Mouse (Mus musculus): ENCODE measurements around the gene Ccdc51. TPM values are rescaled to one million over a fixed set of nuclear protein-coding genes. Genes with fewer than 3 reads are reported as not detected.

Ccdc51 gene
- polyA plus RNA-seq, 1 experiment from 2014 or later = 11.9 TPM

DNA sequence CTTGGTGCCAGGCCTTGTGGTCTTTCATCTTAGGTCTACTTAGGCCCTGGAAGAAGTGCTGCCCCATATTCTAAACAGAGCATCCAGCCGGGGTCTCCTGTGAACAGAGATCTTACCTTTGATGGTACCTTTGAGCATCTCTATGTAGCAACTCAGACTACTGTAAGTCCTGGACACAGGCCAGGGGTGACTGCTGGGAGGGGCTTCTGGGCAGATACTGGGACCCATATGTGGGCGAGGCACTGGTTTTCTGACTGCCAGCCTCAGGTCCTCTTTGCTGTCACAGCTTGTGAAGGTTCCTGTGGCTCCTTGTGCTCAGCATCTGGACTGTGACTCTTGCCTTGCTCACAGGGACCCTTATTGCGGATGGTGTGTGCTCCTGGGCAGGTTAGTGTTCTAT, 20.2 kb downstream of the Ccdc51 start:
- Histone ChIP-seq H3K27ac (no peak overlapping the region), H3K27me3 (no peaks in the 10 kb centered on the region), H3K4me3 (no peak overlapping the region), H3K4me1 (peaks cover 27% of the 10 kb centered on the region), H3K9me3 (replicated peaks) (no peaks in the 10 kb centered on the region), H3K36me3 (peaks cover 83% of the 10 kb centered on the region), H3K9ac (no peak overlapping the region), H3K4me2 (replicated peaks) (no peak overlapping the region)
- WGBS = 95% methylated on average over 3 of the region's 3 CpGs
- ATAC-seq (ENCODE audit: low FRiP score) = no peak

DNA sequence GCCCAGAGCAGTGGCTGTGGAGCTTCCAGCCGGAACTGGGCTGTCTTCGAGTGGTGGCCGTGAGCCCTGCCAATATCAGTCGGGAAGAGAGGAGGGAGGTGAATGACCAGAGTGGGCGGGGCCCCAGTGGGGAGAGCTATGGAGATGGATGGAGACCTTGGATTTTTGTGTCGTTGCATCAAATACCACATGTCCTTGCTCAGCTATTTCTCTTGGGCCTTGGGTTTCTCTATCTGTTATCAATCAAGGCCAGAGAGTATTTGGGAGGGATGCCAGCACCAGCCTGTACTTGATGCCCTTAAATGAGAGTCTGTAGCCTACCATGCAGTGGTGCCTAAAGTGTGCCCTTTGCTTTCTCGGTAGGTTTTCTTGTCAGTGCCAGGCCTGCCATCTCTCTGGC, 21.0 kb downstream of the Ccdc51 start:
- Histone ChIP-seq H3K36me3 (peaks cover 90% of the 10 kb centered on the region), H3K27ac (no peak overlapping the region), H3K4me2 (replicated peaks) (no peak overlapping the region), H3K9me3 (replicated peaks) (no peaks in the 10 kb centered on the region), H3K9ac (no peak overlapping the region), H3K27me3 (no peaks in the 10 kb centered on the region), H3K4me1 (peaks cover 19% of the 10 kb centered on the region), H3K4me3 (no peak overlapping the region)
- WGBS = 86% methylated on average over 7 of the region's 7 CpGs
- ATAC-seq (ENCODE audit: low FRiP score) = no peak

GRCm38 (mm10) chr9:109104083-109104482, 21.8 kb downstream of the Ccdc51 start:
- H3K4me1 ChIP-seq = peaks cover 11% of the 10 kb centered on the region
- no peak overlapping the region for H3K9ac ChIP-seq

DNA sequence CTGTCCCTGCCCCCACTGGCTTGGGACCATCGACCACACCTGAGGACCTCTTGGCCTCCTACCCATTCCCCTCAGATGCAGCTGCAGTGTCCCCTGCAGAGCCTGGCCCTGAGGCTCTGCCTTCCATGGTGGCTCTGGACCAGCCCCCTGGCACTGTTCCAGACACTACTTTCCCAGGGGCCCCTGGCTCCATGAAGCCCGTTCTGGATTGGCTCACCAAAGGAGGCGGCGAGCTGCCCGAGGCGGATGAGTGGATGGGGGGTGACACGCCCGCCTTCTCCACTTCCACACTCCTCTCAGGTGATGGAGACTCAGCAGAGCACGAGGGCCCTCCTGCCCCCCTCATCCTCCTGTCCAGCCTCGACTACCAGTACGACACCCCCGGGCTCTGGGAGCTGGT, 22.7 kb downstream of the Ccdc51 start:
- 84% methylated on average over 12 of the region's 12 CpGs for WGBS
- Histone ChIP-seq H3K4me1 (peaks cover 4% of the 10 kb centered on the region; the same call in 1 of the 2 replicates), H3K4me2 (replicated peaks) (no peak overlapping the region), H3K27me3 (no peaks in the 10 kb centered on the region), H3K9ac (no peak overlapping the region), H3K27ac (no peak overlapping the region), H3K36me3 (peaks cover 96% of the 10 kb centered on the region), H3K4me3 (no peak overlapping the region), H3K9me3 (replicated peaks) (no peaks in the 10 kb centered on the region)
- ATAC-seq (ENCODE audit: low FRiP score) = no peak

More at GRCm38 (mm10) chr9:109104083-109104482, 21.8 kb downstream of the Ccdc51 start:
- H3K27ac ChIP-seq = no peak overlapping the region
- no peak overlapping the region for H3K4me3 ChIP-seq
- no peaks in the 10 kb centered on the region for H3K9me3 ChIP-seq (replicated peaks)
- WGBS = 86% methylated on average over 9 of the region's 9 CpGs
- no peak for ATAC-seq (ENCODE audit: low FRiP score)
- no peaks in the 10 kb centered on the region for H3K27me3 ChIP-seq
- peaks cover 96% of the 10 kb centered on the region for H3K36me3 ChIP-seq
- no peak overlapping the region for H3K4me2 ChIP-seq (replicated peaks)

- ATAC-seq (ENCODE audit: low FRiP score) = no peak
- no peak overlapping the region for H3K4me3 ChIP-seq
- H3K4me2 ChIP-seq (replicated peaks) = no peak overlapping the region
- no peaks in the 10 kb centered on the region for H3K9me3 ChIP-seq (replicated peaks)
- H3K4me1 ChIP-seq = no peaks in the 10 kb centered on the region
- peaks cover 96% of the 10 kb centered on the region for H3K36me3 ChIP-seq
- H3K27ac ChIP-seq = no peak overlapping the region
- H3K27me3 ChIP-seq = no peaks in the 10 kb centered on the region
- 97% methylated on average over 12 of the region's 12 CpGs for WGBS
- H3K9ac ChIP-seq = no peak overlapping the region
Measured at GRCm38 (mm10) chr9:109105648-109106047, 23.4 kb downstream of the Ccdc51 start.

DNA sequence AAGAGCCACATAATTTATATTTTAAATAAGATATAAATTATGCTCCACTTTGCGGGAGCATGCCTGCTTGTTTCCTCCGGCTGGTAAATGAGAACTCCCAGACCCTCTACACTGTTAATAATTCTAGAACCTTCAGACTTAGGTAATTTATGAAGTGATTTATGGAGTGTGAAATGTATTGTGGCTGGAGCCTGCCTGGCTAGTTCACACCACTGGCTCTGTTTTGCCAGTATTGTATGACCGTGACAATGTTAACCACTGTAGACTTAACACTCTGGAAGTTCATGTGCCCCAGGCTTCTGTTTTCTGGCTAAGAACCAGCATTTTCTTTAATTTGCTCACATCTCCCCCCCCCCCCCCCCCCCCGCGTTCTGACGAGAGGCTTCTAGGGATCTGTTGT, 25.0 kb downstream of the Ccdc51 start:
- no peak for ATAC-seq (ENCODE audit: low FRiP score)
- Histone ChIP-seq H3K4me3 (no peak overlapping the region), H3K9ac (no peak overlapping the region), H3K9me3 (replicated peaks) (no peaks in the 10 kb centered on the region), H3K27ac (no peak overlapping the region), H3K4me1 (no peaks in the 10 kb centered on the region), H3K4me2 (replicated peaks) (no peak overlapping the region), H3K27me3 (no peaks in the 10 kb centered on the region), H3K36me3 (peaks cover 97% of the 10 kb centered on the region)
- WGBS = 78% methylated on average over 5 of the region's 6 CpGs

DNA sequence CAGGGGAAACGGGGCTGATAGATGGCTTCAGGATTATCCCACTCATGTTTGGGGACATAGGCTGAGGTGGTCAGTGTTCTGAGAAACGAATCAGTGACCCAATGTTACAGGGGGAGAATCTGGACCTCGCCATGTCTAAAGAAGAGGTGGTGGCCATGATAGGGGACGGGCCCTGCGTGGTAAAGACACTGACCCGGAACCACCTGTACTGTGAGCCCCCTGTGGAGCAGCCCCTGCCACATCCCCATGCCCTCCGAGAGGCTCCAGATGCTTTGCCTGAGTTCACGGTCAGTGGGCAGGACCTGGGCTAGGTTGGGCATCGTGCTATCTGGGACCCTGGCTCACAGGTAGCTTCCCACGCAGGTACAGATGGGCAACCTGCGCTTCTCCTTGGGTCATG, 27.9 kb downstream of the Ccdc51 start:
- Histone ChIP-seq H3K9ac (no peak overlapping the region), H3K27ac (no peak overlapping the region), H3K4me3 (no peak overlapping the region), H3K27me3 (no peaks in the 10 kb centered on the region), H3K9me3 (replicated peaks) (no peaks in the 10 kb centered on the region), H3K4me1 (no peaks in the 10 kb centered on the region), H3K4me2 (replicated peaks) (no peak overlapping the region), H3K36me3 (peaks cover 100% of the 10 kb centered on the region)
- no peak for ATAC-seq (ENCODE audit: low FRiP score)
- 91% methylated on average over 11 of the region's 11 CpGs for WGBS

DNA sequence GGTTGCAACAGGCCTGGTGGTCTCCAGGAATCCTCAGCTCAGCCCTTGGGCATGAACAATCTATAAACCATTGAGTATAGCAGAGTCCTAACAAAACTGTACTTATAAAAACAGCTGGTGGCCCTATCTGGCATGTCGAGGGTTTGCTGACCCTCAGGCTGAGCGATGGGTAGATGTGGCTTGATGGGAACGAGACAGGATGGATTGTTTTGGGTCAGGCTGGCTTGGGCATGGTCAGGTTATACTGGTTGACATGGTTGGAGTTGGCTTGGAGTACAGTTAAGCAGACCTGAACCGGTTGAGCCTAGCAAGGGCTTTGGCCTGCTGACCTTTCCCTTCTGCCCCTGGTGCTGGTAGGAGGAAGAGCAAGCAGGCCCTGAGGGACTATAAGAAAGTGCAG, 28.8 kb downstream of the Ccdc51 start:
- peaks cover 100% of the 10 kb centered on the region for H3K36me3 ChIP-seq
- no peak for ATAC-seq (ENCODE audit: low FRiP score)
- H3K9ac ChIP-seq = no peak overlapping the region
- no peak overlapping the region for H3K4me2 ChIP-seq (replicated peaks)
- H3K27me3 ChIP-seq = no peaks in the 10 kb centered on the region
- no peaks in the 10 kb centered on the region for H3K9me3 ChIP-seq (replicated peaks)
- whole genome bisulfite sequencing = 91% methylated on average over 4 of the region's 4 CpGs
- H3K4me3 ChIP-seq = no peak overlapping the region
- H3K27ac ChIP-seq = no peak overlapping the region
- H3K4me1 ChIP-seq = no peaks in the 10 kb centered on the region

- WGBS = 90% methylated on average over 9 of the region's 9 CpGs
- no peak overlapping the region for H3K27ac ChIP-seq
- H3K4me3 ChIP-seq = no peak overlapping the region
- no peak for ATAC-seq (ENCODE audit: low FRiP score)
- no peak overlapping the region for H3K9ac ChIP-seq
- H3K9me3 ChIP-seq (replicated peaks) = no peaks in the 10 kb centered on the region
- H3K4me2 ChIP-seq (replicated peaks) = no peak overlapping the region
- H3K36me3 ChIP-seq = peaks cover 100% of the 10 kb centered on the region
- H3K4me1 ChIP-seq = no peaks in the 10 kb centered on the region
- H3K27me3 ChIP-seq = no peaks in the 10 kb centered on the region
Measured at GRCm38 (mm10) chr9:109111591-109111990, 29.3 kb downstream of the Ccdc51 start.

GRCm38 (mm10) chr9:109113331-109113730, 31.0 kb downstream of the Ccdc51 start:
- H3K36me3 ChIP-seq = peaks cover 100% of the 10 kb centered on the region
- WGBS = 91% methylated on average over 8 of the region's 8 CpGs
- H3K27me3 ChIP-seq = no peaks in the 10 kb centered on the region

GRCm38 (mm10) chr9:109114276-109114675, 32.0 kb downstream of the Ccdc51 start:
- H3K27ac ChIP-seq = no peak overlapping the region
- 90% methylated on average over 11 of the region's 11 CpGs for WGBS
- H3K4me3 ChIP-seq = no peak overlapping the region
- no peaks in the 10 kb centered on the region for H3K4me1 ChIP-seq
- ATAC-seq (ENCODE audit: low FRiP score) = no peak
- H3K4me2 ChIP-seq (replicated peaks) = no peak overlapping the region
- H3K27me3 ChIP-seq = no peaks in the 10 kb centered on the region
- H3K9me3 ChIP-seq (replicated peaks) = no peaks in the 10 kb centered on the region
- H3K9ac ChIP-seq = no peak overlapping the region
- peaks cover 100% of the 10 kb centered on the region for H3K36me3 ChIP-seq

More at GRCm38 (mm10) chr9:109113331-109113730, 31.0 kb downstream of the Ccdc51 start:
- Histone ChIP-seq H3K27ac (no peak overlapping the region), H3K9me3 (replicated peaks) (no peaks in the 10 kb centered on the region), H3K4me1 (no peaks in the 10 kb centered on the region), H3K4me3 (no peak overlapping the region), H3K9ac (no peak overlapping the region), H3K4me2 (replicated peaks) (no peak overlapping the region)
- no peak for ATAC-seq (ENCODE audit: low FRiP score)

DNA sequence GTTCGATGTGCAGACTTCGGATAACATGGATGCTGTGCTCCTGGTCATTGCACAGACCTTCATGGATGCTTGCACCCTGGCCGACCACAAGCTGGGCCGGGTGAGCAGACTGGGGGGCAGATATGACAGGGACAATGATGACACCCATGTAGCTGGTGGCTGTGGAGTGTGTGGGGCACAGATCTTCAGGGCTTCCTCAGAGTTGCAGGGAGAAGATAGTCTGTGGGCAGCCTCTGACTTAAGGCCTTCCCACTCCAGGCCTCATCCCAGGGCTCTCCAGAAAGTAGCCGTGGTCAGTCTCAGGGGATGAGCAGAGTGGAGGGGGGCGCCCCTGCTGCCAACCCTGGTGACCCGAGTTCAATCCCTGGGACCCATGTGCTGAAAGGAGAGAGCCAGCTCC, 32.6 kb downstream of the Ccdc51 start:
- no peak for ATAC-seq (ENCODE audit: low FRiP score)

GRCm38 (mm10) chr9:109116205-109116604, 33.9 kb downstream of the Ccdc51 start:
- Histone ChIP-seq H3K9me3 (replicated peaks) (no peaks in the 10 kb centered on the region), H3K4me3 (no peak overlapping the region), H3K36me3 (peaks cover 95% of the 10 kb centered on the region), H3K27ac (no peak overlapping the region), H3K27me3 (no peaks in the 10 kb centered on the region), H3K4me2 (replicated peaks) (no peak overlapping the region), H3K9ac (no peak overlapping the region), H3K4me1 (no peaks in the 10 kb centered on the region)
- ATAC-seq (ENCODE audit: low FRiP score) = no peak
- 94% methylated on average over 10 of the region's 10 CpGs for WGBS

More for the DNA sequence above, 32.6 kb downstream of the Ccdc51 start:
- H3K4me2 ChIP-seq (replicated peaks) = no peak overlapping the region
- no peaks in the 10 kb centered on the region for H3K4me1 ChIP-seq
- no peak overlapping the region for H3K27ac ChIP-seq
- H3K36me3 ChIP-seq = peaks cover 100% of the 10 kb centered on the region
- H3K9ac ChIP-seq = no peak overlapping the region
- no peaks in the 10 kb centered on the region for H3K9me3 ChIP-seq (replicated peaks)
- WGBS = 88% methylated on average over 7 of the region's 7 CpGs
- H3K4me3 ChIP-seq = no peak overlapping the region
- H3K27me3 ChIP-seq = no peaks in the 10 kb centered on the region
